In the genomic region with DNA sequence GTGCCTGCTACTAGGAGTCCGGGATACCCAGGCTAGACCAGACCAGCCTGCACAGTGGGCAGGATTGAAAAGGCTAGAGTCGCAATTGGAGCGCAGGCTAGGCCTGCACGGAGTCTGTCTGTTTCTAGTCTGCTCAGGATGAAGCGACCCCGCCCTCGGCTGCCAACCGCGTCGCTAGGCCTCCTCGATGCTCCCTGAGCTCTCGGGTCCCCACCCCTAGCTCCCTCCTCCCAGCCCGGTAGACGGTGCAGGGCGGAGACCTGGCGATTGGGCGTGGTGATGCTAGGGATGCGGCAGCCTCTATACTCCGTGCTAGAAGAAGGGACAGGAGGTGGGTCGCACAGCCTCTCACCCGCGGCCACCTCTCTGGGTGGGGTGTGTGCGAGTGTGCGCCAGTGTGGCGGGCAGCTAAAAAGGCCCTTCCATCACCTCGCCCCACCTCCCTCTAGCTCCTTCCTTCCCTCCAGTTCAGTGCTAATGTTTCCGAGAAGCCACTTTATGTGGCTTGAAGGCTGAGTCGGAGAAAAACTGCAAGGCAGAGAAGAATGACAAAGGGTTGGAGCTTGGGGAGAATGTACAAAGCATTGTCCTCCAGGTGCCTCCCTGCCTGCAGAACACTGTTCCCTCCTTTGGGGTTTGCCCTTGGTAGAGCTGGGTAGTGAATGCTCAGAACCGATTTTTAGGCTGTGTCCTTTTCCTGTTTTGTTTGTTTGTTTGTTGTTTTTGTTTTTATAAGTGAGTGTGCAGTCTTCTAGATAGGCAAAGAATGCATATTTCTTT, we compare ENCODE assay signal across 9 mouse cellular contexts. TPM values are rescaled to one million over a fixed set of nuclear protein-coding genes. Genes with fewer than 3 reads are reported as not detected.
DNase-seq lines count a peak whose midpoint lies in the region; ATAC-seq and TF ChIP-seq lines count a peak whose summit lies in the region.
"Had no signal": no experiment of that assay in that cellular context is flagged by ENCODE, and none has a peak within 500 bp of the region (broad histone marks: within the 10 kb centered on the region; RNA-seq: fewer than 3 reads in every experiment).

A gene (minus strand): TSS at position 383 of the 780 bp plus-strand sequence.

- peak within 1 kb of the TSS; percentile 28 for H3K4me3 ChIP-seq in C2C12 (ENCODE audit: insufficient read depth, poor library complexity, severe bottlenecking)
- peak within 1 kb of the TSS; percentile 47 for H3K4me3 ChIP-seq in hindbrain, embryonic 14.5 days (replicated peaks; ENCODE audit: low read length)
- H3K4me3 ChIP-seq in liver, embryonic 11.5 days (ENCODE audit: low read depth, low read length): peak within 1 kb of the TSS; percentile 35; the same call in 1 of the 2 replicates
- H3K4me3 ChIP-seq: erythroblast, embryonic 14.5 days had no signal

- no peaks in the 10 kb centered on the region for H3K79me3 ChIP-seq in C2C12 (ENCODE audit: low read depth)

- WGBS in hindbrain, embryonic 14.5 days: under 1% methylated on average over 29 of the region's 29 CpGs
- WGBS in liver, embryonic 11.5 days: 4% methylated on average over 29 of the region's 29 CpGs

- peak within 1 kb of the TSS; percentile 64 for H3K4me2 ChIP-seq in hindbrain, embryonic 14.5 days (replicated peaks)
- H3K4me2 ChIP-seq in liver, embryonic 11.5 days: peak within 1 kb of the TSS; percentile 55

- H3K9ac ChIP-seq in hindbrain, embryonic 14.5 days: peak within 1 kb of the TSS; percentile 73
- H3K9ac ChIP-seq in liver, embryonic 11.5 days (ENCODE audit: low read depth, low read length): no peak within 1 kb of the TSS

- H3K27me3 ChIP-seq in C2C12 (ENCODE audit: control insufficient read depth, insufficient read depth, insufficient read length): no peaks in the 10 kb centered on the region
- H3K27me3 ChIP-seq in hindbrain, embryonic 14.5 days (ENCODE audit: control insufficient read depth, insufficient read depth, low read length): no peaks in the 10 kb centered on the region
- H3K27me3 ChIP-seq in liver, embryonic 11.5 days (replicated peaks; ENCODE audit: control insufficient read depth, insufficient read depth, low read length): peaks cover 7% of the 10 kb centered on the region

- no peaks in the 10 kb centered on the region; the same call in 1 of the 2 replicates for H3K4me1 ChIP-seq in hindbrain, embryonic 14.5 days (replicated peaks; ENCODE audit: control insufficient read depth, insufficient read depth, low read length)
- H3K4me1 ChIP-seq in liver, embryonic 11.5 days (replicated peaks; ENCODE audit: control insufficient read depth, insufficient read depth, low read length): no peaks in the 10 kb centered on the region

- peak within 1 kb of the TSS; percentile 58 for H3K27ac ChIP-seq in hindbrain, embryonic 14.5 days
- H3K27ac ChIP-seq in liver, embryonic 11.5 days (ENCODE audit: low read depth, low read length): no peak within 1 kb of the TSS

- H3K79me2 ChIP-seq in C2C12 (ENCODE audit: control insufficient read depth, insufficient read depth): no peaks in the 10 kb centered on the region

- H3K36me3 ChIP-seq in C2C12 (ENCODE audit: control insufficient read depth, insufficient read depth): no peaks in the 10 kb centered on the region
- no peaks in the 10 kb centered on the region for H3K36me3 ChIP-seq in hindbrain, embryonic 14.5 days (replicated peaks; ENCODE audit: control insufficient read depth, insufficient read depth)
- no peaks in the 10 kb centered on the region for H3K36me3 ChIP-seq in liver, embryonic 11.5 days (ENCODE audit: control insufficient read depth, insufficient read depth, low read length)

- peak within 1 kb of the TSS; percentile 30 for H3ac ChIP-seq in C2C12 (ENCODE audit: control insufficient read depth, insufficient read length, low read depth)

- peak; percentile 8 for DNase-seq in adrenal gland, adult 2 months
- DNase-seq in adrenal gland, postnatal 25 days: no peak
- DNase-seq in embryo, embryonic 11 days: peak; percentile 67
- peak; percentile 55 for DNase-seq in hindbrain, embryonic 14.5 days (ENCODE audit: low spot score)
- peak; percentile 33 for DNase-seq in liver, embryonic 11.5 days (ENCODE audit: low spot score)
- peak; percentile 31 for DNase-seq in right cerebral cortex, postnatal 25 days
- DNase-seq in gastrocnemius, postnatal 36 days: no peak

- no peak for TF ChIP-seq CTCF in C2C12 (IDR thresholded peaks at IDR 0.05; ENCODE audit: control insufficient read depth, insufficient read depth, insufficient read length)

- intact Hi-C loops in gastrocnemius, postnatal 36 days (cut with DNase I): no loop called here

- peak; percentile 93 for ATAC-seq in hindbrain, embryonic 14.5 days (ENCODE audit: low FRiP score)
- ATAC-seq in liver, embryonic 11.5 days (replicated peaks; ENCODE audit: low FRiP score): peak; percentile 56; the same call in 1 of the 2 replicates

- no peaks in the 10 kb centered on the region for H3K9me3 ChIP-seq in hindbrain, embryonic 14.5 days (ENCODE audit: control insufficient read depth, low read length)
- H3K9me3 ChIP-seq in liver, embryonic 11.5 days (ENCODE audit: control insufficient read depth, low read length): no peaks in the 10 kb centered on the region

TF ChIP-seq in C2C12, 6 proteins besides CTCF, POLR2A, EP300 and RAD21:
- no peak for TF ChIP-seq USF1 (IDR thresholded peaks at IDR 0.05; ENCODE audit: low read depth)
- TF ChIP-seq MYOD1 (IDR thresholded peaks at IDR 0.05; ENCODE audit: control insufficient read depth, insufficient read length, low read depth): no peak
- TF ChIP-seq MAX (IDR thresholded peaks at IDR 0.05): no peak
- TF ChIP-seq CEBPB (IDR thresholded peaks at IDR 0.05; ENCODE audit: low read depth): no peak
- no peak for TF ChIP-seq FOSL1 (IDR thresholded peaks at IDR 0.05; ENCODE audit: insufficient read depth, low read length, poor library complexity, severe bottlenecking)
- TF ChIP-seq MYOG (IDR thresholded peaks at IDR 0.05; ENCODE audit: control insufficient read depth, extremely low read depth, insufficient read length): no peak

RNA-seq across cellular contexts. Expression of the gene that starts here (rescaled TPM):
- 1 to 10 TPM in 1 of 2 experiments, under 1 TPM in 1; 0.63 to 1.3 TPM for total RNA-seq in adrenal gland, adult 2 months (2021)
- polyA plus RNA-seq in adrenal gland, adult 2 months (2012; rRNA removed): 0.03 TPM in 1 of 2 replicates, not detected in the other
- 0.67 and 0.94 TPM in 2 replicates for total RNA-seq in adrenal gland, postnatal 25 days (2021)
- polyA plus RNA-seq in C2C12 (2012; fragmentation: generic; extraction: Trizol): 0.29 TPM
- 9.5 and 10.5 TPM in 2 replicates for polyA plus RNA-seq in hindbrain, embryonic 14.5 days (2014; fragmentation: Nextera tagmentation; extraction: Ambion mirVana)
- polyA plus RNA-seq in liver, embryonic 11.5 days (2014; fragmentation: Nextera tagmentation; extraction: Ambion mirVana): 0.10 TPM in 1 of 2 replicates, not detected in the other
- total RNA-seq in gastrocnemius, postnatal 36 days (2021): not detected
- polyA plus RNA-seq: erythroblast, embryonic 14.5 days had no signal

Comparison
In these comparisons a context has a peak if more than half of its experiments do, and no peak if none do; other contexts are left out.
1. DNase-seq: peak in adrenal gland, adult 2 months (single experiment), embryo, embryonic 11 days (single experiment), hindbrain, embryonic 14.5 days (single experiment) and right cerebral cortex, postnatal 25 days (single experiment); none in adrenal gland, postnatal 25 days (single experiment) and gastrocnemius, postnatal 36 days (0 of 2).
2. Peak in DNase-seq, ATAC-seq, H3K4me3 ChIP-seq and H3K4me2 ChIP-seq in liver, embryonic 11.5 days; RNA of the gene not detected or under 1 TPM.
3. Peak in every context shown above with its lines, with median percentiles within 50 percentile points of each other: H3K4me3 ChIP-seq.